Mouse (Mus musculus): Measurements from ENCODE around the gene Rad51c. TPM values are rescaled to one million over a fixed set of nuclear protein-coding genes. Genes with fewer than 3 reads are reported as not detected.
"Not testable (repeated sequence)": the region's sequence is repeated elsewhere in the genome, so short reads cannot be mapped to it uniquely, and the experiment has no call there.

Rad51c gene
- polyA plus RNA-seq, 1 experiment, result 2.5 TPM

DNA sequence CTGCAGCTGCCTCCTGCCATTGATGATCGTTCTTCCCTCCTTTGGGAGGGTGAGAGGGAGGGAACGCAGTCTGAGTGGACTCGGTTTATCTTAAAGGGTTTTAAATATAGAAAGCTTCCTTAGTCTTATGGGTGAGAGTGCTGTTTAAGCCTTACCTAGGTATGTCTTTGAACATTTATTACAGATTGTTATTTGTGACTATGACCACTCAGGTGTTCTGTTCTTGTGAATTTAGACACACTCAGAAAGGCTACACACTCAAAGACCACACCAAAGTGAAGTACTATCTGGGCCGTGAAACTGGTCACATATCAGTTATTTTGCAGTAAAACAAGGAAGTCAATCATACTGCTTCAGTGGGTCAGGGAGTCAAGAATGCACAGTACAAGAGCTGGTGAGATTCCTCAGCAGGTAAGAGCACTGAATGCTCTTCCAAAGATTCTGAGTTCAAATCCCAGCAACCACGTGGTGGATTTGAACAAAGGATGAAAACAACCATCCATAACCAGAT lies 38.7 kb upstream of the Rad51c start:
- TF ChIP-seq POLR2A (IDR thresholded peaks at IDR 0.05; ENCODE audit: control insufficient read depth, extremely low read depth, insufficient read depth, low read length, poor library complexity), result no peak
- no peak for TF ChIP-seq CTCF (IDR thresholded peaks at IDR 0.05; ENCODE audit: borderline replicate concordance, control insufficient read depth, extremely low read depth, insufficient read depth, low read length, poor library complexity)
- H3K4me1 ChIP-seq (replicated peaks; ENCODE audit: control insufficient read depth, insufficient read depth, low read length), result 0 out of 2 replicates have a peak, but pooled peaks cover 2% of the 10 kb centered on the region
- no peaks in the 10 kb centered on the region for H3K36me3 ChIP-seq (ENCODE audit: control insufficient read depth, insufficient read depth, low read length)
- no peaks in the 10 kb centered on the region for H3K27me3 ChIP-seq (ENCODE audit: control insufficient read depth, insufficient read depth, low read length)
- DNase-seq, result peak; percentile 58
- 2% methylated on average over 5 of the region's 5 CpGs for WGBS
- H3K27ac ChIP-seq (ENCODE audit: control insufficient read depth, insufficient read depth, low read length), result no peak overlapping the region
- no peak overlapping the region for H3K4me3 ChIP-seq (ENCODE audit: control insufficient read depth, insufficient read depth, low read length)

DNA sequence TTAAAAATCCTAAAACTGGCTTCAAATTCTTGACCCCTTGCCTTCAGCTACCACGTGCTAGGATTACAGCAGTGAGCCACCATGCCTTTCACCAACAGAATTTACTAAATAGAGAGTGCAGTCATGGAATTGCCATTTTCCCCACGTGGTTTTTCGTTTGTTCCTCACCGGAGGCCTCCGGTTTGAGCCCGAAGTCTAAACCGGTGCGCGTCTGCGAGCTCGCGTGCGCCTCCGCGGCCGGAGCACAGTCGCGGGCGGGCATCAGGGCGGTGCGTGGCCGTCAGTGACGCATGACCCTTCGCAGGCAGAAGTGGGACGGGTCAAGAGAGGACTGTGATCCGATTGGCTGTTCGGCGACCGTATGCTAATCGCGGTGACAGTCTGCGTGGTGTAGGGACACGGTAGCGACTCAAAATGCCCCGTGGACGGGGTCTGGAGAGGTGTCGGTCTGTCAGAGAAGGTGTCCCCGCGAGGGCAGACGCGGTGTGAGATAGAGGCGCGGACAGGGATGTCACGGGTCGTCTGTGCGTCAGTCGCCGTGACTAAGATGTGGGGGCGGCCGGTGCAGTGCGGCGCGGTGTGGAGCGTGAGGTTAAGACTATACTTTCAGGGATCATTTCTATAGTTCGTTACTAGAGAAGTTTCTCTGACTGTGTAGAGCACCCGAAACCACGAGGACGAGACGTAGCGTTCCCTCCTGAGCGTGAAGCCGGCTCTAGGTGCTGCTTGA lies 38.1 kb upstream of the Rad51c start:
- H3K4me1 ChIP-seq (replicated peaks; ENCODE audit: control insufficient read depth, insufficient read depth, low read length); H3K27me3 ChIP-seq (ENCODE audit: control insufficient read depth, insufficient read depth, low read length); H3K36me3 ChIP-seq (ENCODE audit: control insufficient read depth, insufficient read depth, low read length): not testable (repeated sequence)
- WGBS, result under 1% methylated on average over 33 of the region's 62 CpGs
- peak; percentile 62 for TF ChIP-seq POLR2A (IDR thresholded peaks at IDR 0.05; ENCODE audit: control insufficient read depth, extremely low read depth, insufficient read depth, low read length, poor library complexity)
- Histone ChIP-seq H3K27ac (ENCODE audit: control insufficient read depth, insufficient read depth, low read length) (peak overlapping the region; percentile 63), H3K4me3 (ENCODE audit: control insufficient read depth, insufficient read depth, low read length) (peak overlapping the region; percentile 49)
- DNase-seq, result peak; percentile 71

DNA sequence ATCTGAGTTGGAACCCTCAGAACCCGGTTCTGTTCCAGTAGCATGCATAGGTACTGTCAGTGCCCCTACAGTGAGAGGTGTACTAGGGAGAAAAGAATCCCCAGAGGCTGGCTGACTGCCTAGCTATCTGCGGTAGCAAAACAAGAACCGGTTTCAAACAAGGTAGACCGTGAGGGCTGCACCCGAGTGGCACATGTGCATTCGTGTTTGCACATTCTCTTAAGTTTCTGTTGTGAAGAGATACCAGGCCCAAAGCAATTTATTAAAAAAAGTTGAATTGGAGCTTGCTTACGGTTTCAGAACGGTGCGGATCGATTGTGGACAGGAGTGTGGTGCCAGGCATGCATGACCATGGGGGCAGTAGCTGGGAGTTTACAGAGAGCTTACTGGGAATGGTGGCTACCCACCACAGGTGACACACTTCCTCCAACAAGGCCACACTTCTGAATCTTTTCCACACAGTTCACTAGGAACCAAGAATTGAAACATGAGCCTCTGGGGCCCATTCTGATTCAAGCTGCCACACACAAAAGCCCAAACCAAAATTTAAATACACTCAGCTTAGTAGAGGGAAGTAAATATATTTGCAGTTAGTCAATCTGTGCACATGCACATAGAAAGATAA lies 35.2 kb upstream of the Rad51c start:
- DNase-seq, result no peak
- TF ChIP-seq POLR2A (IDR thresholded peaks at IDR 0.05; ENCODE audit: control insufficient read depth, extremely low read depth, insufficient read depth, low read length, poor library complexity) (no peak), CTCF (IDR thresholded peaks at IDR 0.05; ENCODE audit: borderline replicate concordance, control insufficient read depth, extremely low read depth, insufficient read depth, low read length, poor library complexity) (no peak)
- 95% methylated on average over 10 of the region's 10 CpGs for WGBS
- H3K27ac ChIP-seq (ENCODE audit: control insufficient read depth, insufficient read depth, low read length), result no peak overlapping the region
- H3K27me3 ChIP-seq (ENCODE audit: control insufficient read depth, insufficient read depth, low read length), result no peaks in the 10 kb centered on the region
- 0 out of 2 replicates have a peak, but pooled peaks cover under 1% of the 10 kb centered on the region for H3K4me1 ChIP-seq (replicated peaks; ENCODE audit: control insufficient read depth, insufficient read depth, low read length)
- H3K4me3 ChIP-seq (ENCODE audit: control insufficient read depth, insufficient read depth, low read length), result no peak overlapping the region
- no peaks in the 10 kb centered on the region for H3K36me3 ChIP-seq (ENCODE audit: control insufficient read depth, insufficient read depth, low read length)

DNA sequence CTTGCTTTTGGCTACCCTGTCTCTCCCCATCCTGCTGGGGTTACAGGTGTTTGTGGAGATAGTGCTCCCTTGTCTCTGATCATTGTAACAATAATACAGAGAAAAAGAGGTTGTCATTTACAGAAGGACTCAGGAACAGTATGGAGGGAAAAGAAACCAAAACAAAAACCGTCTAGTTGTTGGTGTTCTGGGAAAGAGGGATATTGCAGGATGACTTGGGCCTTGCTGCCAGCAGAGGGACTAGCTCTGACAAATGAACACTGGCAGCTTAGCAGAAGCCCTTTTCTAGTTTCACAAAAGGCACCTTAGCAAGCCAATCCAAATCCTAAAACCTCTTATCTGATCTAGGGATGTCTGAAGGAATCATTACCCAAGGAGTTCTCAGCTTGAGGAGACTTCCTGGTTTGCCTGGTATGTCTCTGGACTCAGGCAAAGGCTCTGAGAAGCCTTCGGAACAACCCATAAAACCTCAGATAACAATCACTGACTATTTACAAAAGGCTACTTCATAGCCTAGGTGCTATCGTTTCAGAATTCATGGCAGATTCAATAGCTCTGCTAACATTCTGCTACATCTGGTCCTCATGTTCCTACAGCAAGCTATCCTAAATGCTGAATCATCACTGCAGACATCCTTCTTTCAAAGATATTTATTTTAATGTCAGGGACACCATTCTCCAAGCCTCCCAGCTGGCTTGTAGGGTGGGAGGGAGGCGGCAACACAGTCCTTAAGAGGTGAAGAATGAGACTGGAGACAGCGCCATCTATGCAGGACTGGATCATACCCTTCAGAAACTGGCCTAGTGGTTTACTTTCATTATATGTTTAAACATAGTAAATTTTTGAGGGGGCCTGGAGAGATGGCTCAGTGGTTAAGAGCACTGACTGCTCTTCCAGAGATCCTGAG lies 31.8 kb upstream of the Rad51c start:
- Histone ChIP-seq H3K36me3 (ENCODE audit: control insufficient read depth, insufficient read depth, low read length) (no peaks in the 10 kb centered on the region), H3K27me3 (ENCODE audit: control insufficient read depth, insufficient read depth, low read length) (no peaks in the 10 kb centered on the region), H3K4me1 (replicated peaks; ENCODE audit: control insufficient read depth, insufficient read depth, low read length) (no peaks in the 10 kb centered on the region), H3K4me3 (ENCODE audit: control insufficient read depth, insufficient read depth, low read length) (no peak overlapping the region), H3K27ac (ENCODE audit: control insufficient read depth, insufficient read depth, low read length) (no peak overlapping the region)
- no peak for TF ChIP-seq CTCF (IDR thresholded peaks at IDR 0.05; ENCODE audit: borderline replicate concordance, control insufficient read depth, extremely low read depth, insufficient read depth, low read length, poor library complexity)
- no peak for TF ChIP-seq POLR2A (IDR thresholded peaks at IDR 0.05; ENCODE audit: control insufficient read depth, extremely low read depth, insufficient read depth, low read length, poor library complexity)
- WGBS, result 87% methylated on average over 5 of the region's 5 CpGs
- no peak for DNase-seq

DNA sequence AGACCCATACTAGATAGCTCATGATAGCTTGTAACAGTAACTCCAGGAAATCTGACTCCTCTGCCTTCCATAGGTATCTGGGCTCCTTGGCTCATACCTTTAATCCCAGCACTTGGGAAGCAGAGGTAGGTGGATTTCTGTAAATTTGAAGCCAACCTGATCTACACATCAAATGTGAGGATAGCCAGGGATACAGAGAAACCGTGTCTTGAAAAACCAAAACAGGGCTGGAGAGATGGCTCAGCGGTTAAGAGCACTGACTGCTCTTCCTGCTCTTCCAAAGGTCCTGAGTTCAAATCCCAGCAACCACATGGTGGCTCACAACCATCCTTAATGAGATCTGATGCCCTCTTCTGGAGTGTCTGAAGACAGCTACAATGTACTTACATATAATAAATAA lies 30.4 kb upstream of the Rad51c start:
- not testable (repeated sequence) for H3K36me3 ChIP-seq (ENCODE audit: control insufficient read depth, insufficient read depth, low read length); H3K27ac ChIP-seq (ENCODE audit: control insufficient read depth, insufficient read depth, low read length); H3K4me3 ChIP-seq (ENCODE audit: control insufficient read depth, insufficient read depth, low read length); H3K27me3 ChIP-seq (ENCODE audit: control insufficient read depth, insufficient read depth, low read length); DNase-seq; H3K4me1 ChIP-seq (replicated peaks; ENCODE audit: control insufficient read depth, insufficient read depth, low read length)
- WGBS, result 99% methylated on average over 2 of the region's 2 CpGs

DNA sequence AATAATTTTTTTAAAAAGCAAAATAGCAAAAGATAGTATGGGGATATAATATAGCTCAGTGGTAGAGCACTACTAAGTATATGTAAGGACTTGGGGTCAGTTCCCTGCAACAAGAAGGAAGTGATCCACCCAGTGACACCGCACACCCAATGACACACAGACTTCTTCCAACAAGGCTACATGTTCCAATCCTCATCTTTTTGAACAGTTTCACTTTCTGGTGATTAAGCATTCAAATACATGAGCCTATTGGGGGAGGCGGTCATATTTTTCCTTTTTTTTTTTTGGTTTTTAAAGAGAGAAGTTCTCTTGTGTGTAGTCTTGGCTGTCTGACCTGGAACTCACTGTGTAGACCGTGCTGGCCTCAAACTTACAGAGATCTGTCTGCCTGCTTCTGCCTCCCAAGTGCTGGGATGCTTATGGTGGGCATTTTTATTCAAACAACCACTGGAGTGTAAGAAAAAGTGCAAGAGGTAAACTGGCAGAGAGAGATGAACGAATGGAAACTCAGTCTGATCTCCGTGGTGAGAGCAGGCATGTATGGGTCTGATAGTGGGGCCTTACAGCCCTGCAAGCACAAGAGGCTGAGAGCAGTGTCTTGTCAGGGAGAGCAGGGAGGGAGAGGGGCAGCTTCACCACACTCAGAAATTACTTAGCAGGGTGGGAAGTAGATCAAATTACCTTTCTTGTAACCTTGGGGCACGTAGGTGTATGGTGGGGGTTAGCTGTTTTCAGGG lies 28.3 kb upstream of the Rad51c start:
- Histone ChIP-seq H3K4me3 (ENCODE audit: control insufficient read depth, insufficient read depth, low read length) (no peak overlapping the region), H3K27me3 (ENCODE audit: control insufficient read depth, insufficient read depth, low read length) (no peaks in the 10 kb centered on the region), H3K27ac (ENCODE audit: control insufficient read depth, insufficient read depth, low read length) (no peak overlapping the region), H3K36me3 (ENCODE audit: control insufficient read depth, insufficient read depth, low read length) (no peaks in the 10 kb centered on the region), H3K4me1 (replicated peaks; ENCODE audit: control insufficient read depth, insufficient read depth, low read length) (no peaks in the 10 kb centered on the region; the same call in 1 of the 2 replicates)
- DNase-seq, result no peak
- 76% methylated on average over 6 of the region's 6 CpGs for WGBS
- no peak for TF ChIP-seq CTCF (IDR thresholded peaks at IDR 0.05; ENCODE audit: borderline replicate concordance, control insufficient read depth, extremely low read depth, insufficient read depth, low read length, poor library complexity)
- TF ChIP-seq POLR2A (IDR thresholded peaks at IDR 0.05; ENCODE audit: control insufficient read depth, extremely low read depth, insufficient read depth, low read length, poor library complexity), result no peak
